Mouse (Mus musculus) stomach, embryonic 14.5 days (tissue): ENCODE data around the gene Shkbp1. TPM values are rescaled to one million over a fixed set of nuclear protein-coding genes. Genes with fewer than 3 reads are reported as not detected.
A peak's percentile ranks its signal among the peaks of the same experiment; 100 is the strongest.

Source experiments
- ATAC-seq: fragments of 200-750 bp; cut with Nextera tagmentation; 2 replicates; pipeline ENCODE4 v1.8.0; 2017; ENCODE audit warnings: low read depth, moderate TSS enrichment; ENCODE audit not compliant: insufficient number of reproducible peaks, insufficient read depth, low FRiP score
- H3K27ac ChIP-seq: fragments of 300-500 bp; sonication (generic); 2 replicates; pipeline ENCODE4 v1.5.1; 2014; ENCODE audit warnings: mild to moderate bottlenecking, low read length, moderate library complexity, mixed read lengths
- H3K27me3 ChIP-seq: fragments of 300-500 bp; sonication (generic); 2 replicates; pipeline ENCODE4 v1.6.1; 2014; ENCODE audit warnings: low read length, control low read depth, mixed read lengths; ENCODE audit not compliant: control insufficient read depth, insufficient read depth
- H3K36me3 ChIP-seq: fragments of 300-500 bp; sonication (generic); 2 replicates; pipeline ENCODE4 v1.6.1; 2014; ENCODE audit warnings: mild to moderate bottlenecking, control low read depth, low read length, moderate library complexity, mixed read lengths; ENCODE audit not compliant: control insufficient read depth, insufficient read depth
- H3K4me1 ChIP-seq: fragments of 300-500 bp; sonication (generic); 2 replicates; pipeline ENCODE4 v1.6.1; 2014; ENCODE audit warnings: low read length, control low read depth, mixed read lengths; ENCODE audit not compliant: control insufficient read depth, insufficient read depth
- H3K4me2 ChIP-seq: fragments of 300-500 bp; sonication (generic); replicated peaks from 2 replicates; pipeline ENCODE4 v1.6.1; 2014; ENCODE audit warnings: low read depth, low read length, control low read depth
- H3K4me3 ChIP-seq: fragments of 300-500 bp; sonication (generic); 2 replicates; pipeline ENCODE4 v1.5.1; 2014; ENCODE audit warnings: low read depth, low read length, control low read depth
- H3K9ac ChIP-seq: fragments of 300-500 bp; sonication (generic); replicated peaks from 2 replicates; pipeline ENCODE4 v1.6.1; 2014; ENCODE audit warnings: low read depth, mild to moderate bottlenecking, control low read depth, low read length, moderate library complexity, mixed read lengths
- H3K9me3 ChIP-seq: fragments of 300-500 bp; sonication (generic); 2 replicates; pipeline ENCODE4 v1.6.1; 2016; ENCODE audit warnings: low read depth, low read length, control low read depth; ENCODE audit not compliant: control insufficient read depth
- WGBS: fragments of 180-500 bp; shearing (Covaris S2); extraction: QIAGEN DNeasy Blood & Tissue Kit; methylation state at CpG from one replicate; pipeline ENCODE4 v1.1.7; 2014; 5-methylcytosine and 5-hydroxymethylcytosine counted together
- polyA plus RNA-seq: library from polyadenylated mRNA; unstranded; fragments of >200 nt; fragmentation: Nextera tagmentation; extraction: Ambion mirVana; gene quantifications from 2 replicates; pipeline ENCODE4 v1.2.1, GENCODE M21; 2014

Gene Shkbp1
- polyA plus RNA-seq, 1 experiment from 2014 or later = 41.6 TPM

- Histone ChIP-seq H3K4me1 (no peaks in the 10 kb centered on the region), H3K27ac (no peak overlapping the region), H3K4me2 (peak overlapping the region; percentile 10; the same call in 1 of the 2 replicates), H3K9ac (no peak overlapping the region), H3K36me3 (no peaks in the 10 kb centered on the region), H3K27me3 (peaks cover 37% of the 10 kb centered on the region), H3K9me3 (no peaks in the 10 kb centered on the region), H3K4me3 (no peak overlapping the region)
- no peak for ATAC-seq
- under 1% methylated on average over 22 of the region's 22 CpGs for WGBS
These were observed 19.5 kb upstream of the Shkbp1 start for GRCm38 (mm10) chr7:27375274-27375673.

GRCm38 (mm10) chr7:27371715-27372462 lies 16.1 kb upstream of the Shkbp1 start:
- no peaks in the 10 kb centered on the region for H3K36me3 ChIP-seq
- peaks cover 5% of the 10 kb centered on the region; the same call in 1 of the 2 replicates for H3K4me1 ChIP-seq
- WGBS = 4% methylated on average over 44 of the region's 44 CpGs
- peak overlapping the region; percentile 33 for H3K4me2 ChIP-seq
- H3K27ac ChIP-seq = no peak overlapping the region
- H3K9me3 ChIP-seq = no peaks in the 10 kb centered on the region
- H3K4me3 ChIP-seq = peak overlapping the region; percentile 15
- no peak overlapping the region for H3K9ac ChIP-seq
- H3K27me3 ChIP-seq = peaks cover 57% of the 10 kb centered on the region
- 0 out of 2 replicates have a peak, but pooled peaks have one; percentile 21 for ATAC-seq

- 86% methylated on average over 19 of the region's 19 CpGs for WGBS
- Histone ChIP-seq H3K27ac (no peak overlapping the region), H3K4me3 (no peak overlapping the region), H3K9ac (no peak overlapping the region), H3K27me3 (peaks cover 74% of the 10 kb centered on the region), H3K4me1 (peaks cover 6% of the 10 kb centered on the region; the same call in 1 of the 2 replicates), H3K36me3 (no peaks in the 10 kb centered on the region), H3K9me3 (no peaks in the 10 kb centered on the region), H3K4me2 (no peak overlapping the region)
- no peak for ATAC-seq
These were observed 13.3 kb upstream of the Shkbp1 start for GRCm38 (mm10) chr7:27369111-27369510.

- H3K9me3 ChIP-seq = no peaks in the 10 kb centered on the region
- no peaks in the 10 kb centered on the region for H3K36me3 ChIP-seq
- peak overlapping the region; percentile 33 for H3K4me2 ChIP-seq
- H3K4me3 ChIP-seq = peak overlapping the region; percentile 7; the same call in 1 of the 2 replicates
- peaks cover 8% of the 10 kb centered on the region; the same call in 1 of the 2 replicates for H3K4me1 ChIP-seq
- peaks cover 78% of the 10 kb centered on the region for H3K27me3 ChIP-seq
- ATAC-seq = no peak
- 19% methylated on average over 11 of the region's 11 CpGs for WGBS
- no peak overlapping the region for H3K9ac ChIP-seq
- H3K27ac ChIP-seq = no peak overlapping the region
These were observed 12.2 kb upstream of the Shkbp1 start for GRCm38 (mm10) chr7:27367976-27368375.

GRCm38 (mm10) chr7:27366082-27366844 lies 10.4 kb upstream of the Shkbp1 start:
- Histone ChIP-seq H3K9me3 (no peaks in the 10 kb centered on the region), H3K9ac (no peak overlapping the region), H3K4me2 (no peak overlapping the region), H3K4me1 (peaks cover 11% of the 10 kb centered on the region), H3K4me3 (no peak overlapping the region), H3K27ac (no peak overlapping the region), H3K36me3 (no peaks in the 10 kb centered on the region), H3K27me3 (peaks cover 63% of the 10 kb centered on the region)
- no peak for ATAC-seq
- 42% methylated on average over 21 of the region's 21 CpGs for WGBS

GRCm38 (mm10) chr7:27364379-27364778 lies 8.6 kb upstream of the Shkbp1 start:
- peaks cover 51% of the 10 kb centered on the region for H3K27me3 ChIP-seq
- H3K9me3 ChIP-seq = no peaks in the 10 kb centered on the region
- H3K4me1 ChIP-seq = peaks cover 11% of the 10 kb centered on the region
- no peaks in the 10 kb centered on the region for H3K36me3 ChIP-seq
- H3K4me3 ChIP-seq = peak overlapping the region; percentile 6; the same call in 1 of the 2 replicates
- 6% methylated on average over 29 of the region's 29 CpGs for WGBS
- no peak overlapping the region for H3K27ac ChIP-seq
- no peak for ATAC-seq
- no peak overlapping the region for H3K9ac ChIP-seq
- H3K4me2 ChIP-seq = no peak overlapping the region

GRCm38 (mm10) chr7:27361283-27361946 lies 5.6 kb upstream of the Shkbp1 start:
- H3K27ac ChIP-seq = no peak overlapping the region
- peak overlapping the region; percentile 47 for H3K4me3 ChIP-seq
- no peaks in the 10 kb centered on the region for H3K9me3 ChIP-seq
- under 1% methylated on average over 52 of the region's 52 CpGs for WGBS
- peak overlapping the region; percentile 46; the same call in 1 of the 2 replicates for H3K9ac ChIP-seq
- H3K4me2 ChIP-seq = peak overlapping the region; percentile 79
- H3K36me3 ChIP-seq = no peaks in the 10 kb centered on the region
- peaks cover 19% of the 10 kb centered on the region for H3K4me1 ChIP-seq
- ATAC-seq = peak; percentile 97
- peaks cover 32% of the 10 kb centered on the region for H3K27me3 ChIP-seq

- Histone ChIP-seq H3K4me3 (0 out of 2 replicates have a peak overlapping the region, but pooled peaks have one; percentile 12), H3K36me3 (no peaks in the 10 kb centered on the region), H3K27ac (no peak overlapping the region), H3K4me1 (peaks cover 21% of the 10 kb centered on the region), H3K9ac (no peak overlapping the region), H3K4me2 (peak overlapping the region; percentile 79), H3K9me3 (no peaks in the 10 kb centered on the region), H3K27me3 (peaks cover 25% of the 10 kb centered on the region)
- WGBS = 49% methylated on average over 6 of the region's 6 CpGs
- ATAC-seq = no peak
These were observed 4.9 kb upstream of the Shkbp1 start for GRCm38 (mm10) chr7:27360749-27361148.
